Mouse (Mus musculus): ENCODE data around the gene Musk. TPM values are rescaled to one million over a fixed set of nuclear protein-coding genes. Genes with fewer than 3 reads are reported as not detected.

The Musk gene
- polyA plus RNA-seq, 1 experiment from 2014 or later: 0.20 TPM

- no peak for ATAC-seq
- no peaks in the 10 kb centered on the region for H3K9me3 ChIP-seq (replicated peaks; ENCODE audit: control insufficient read depth, low read length, poor library complexity, severe bottlenecking)
- no peak overlapping the region for H3K9ac ChIP-seq (ENCODE audit: low read depth, low read length)
- no peaks in the 10 kb centered on the region for H3K27me3 ChIP-seq (ENCODE audit: control insufficient read depth, insufficient read depth, low read depth, low read length)
- H3K27ac ChIP-seq (ENCODE audit: low read length): no peak overlapping the region
- H3K4me1 ChIP-seq (ENCODE audit: control insufficient read depth, insufficient read depth, low read length): no peaks in the 10 kb centered on the region
- H3K36me3 ChIP-seq (ENCODE audit: control insufficient read depth, insufficient read depth, low read length): no peaks in the 10 kb centered on the region
- no peak overlapping the region for H3K4me2 ChIP-seq (ENCODE audit: low read length)
- H3K4me3 ChIP-seq (ENCODE audit: low read depth, low read length): no peak overlapping the region
- 94% methylated on average over 3 of the region's 3 CpGs for WGBS
Measured at GRCm38 (mm10) chr4:58415537-58415936, 129.8 kb downstream of the Musk start.

GRCm38 (mm10) chr4:58417319-58417718 is 131.6 kb downstream of the Musk start:
- Histone ChIP-seq H3K9me3 (replicated peaks; ENCODE audit: control insufficient read depth, low read length, poor library complexity, severe bottlenecking) (no peaks in the 10 kb centered on the region), H3K4me3 (ENCODE audit: low read depth, low read length) (no peak overlapping the region), H3K4me2 (ENCODE audit: low read length) (no peak overlapping the region), H3K36me3 (ENCODE audit: control insufficient read depth, insufficient read depth, low read length) (no peaks in the 10 kb centered on the region), H3K4me1 (ENCODE audit: control insufficient read depth, insufficient read depth, low read length) (no peaks in the 10 kb centered on the region), H3K27me3 (ENCODE audit: control insufficient read depth, insufficient read depth, low read depth, low read length) (no peaks in the 10 kb centered on the region), H3K27ac (ENCODE audit: low read length) (no peak overlapping the region), H3K9ac (ENCODE audit: low read depth, low read length) (no peak overlapping the region)
- ATAC-seq: no peak
- WGBS: 84% methylated on average over 4 of the region's 4 CpGs

DNA sequence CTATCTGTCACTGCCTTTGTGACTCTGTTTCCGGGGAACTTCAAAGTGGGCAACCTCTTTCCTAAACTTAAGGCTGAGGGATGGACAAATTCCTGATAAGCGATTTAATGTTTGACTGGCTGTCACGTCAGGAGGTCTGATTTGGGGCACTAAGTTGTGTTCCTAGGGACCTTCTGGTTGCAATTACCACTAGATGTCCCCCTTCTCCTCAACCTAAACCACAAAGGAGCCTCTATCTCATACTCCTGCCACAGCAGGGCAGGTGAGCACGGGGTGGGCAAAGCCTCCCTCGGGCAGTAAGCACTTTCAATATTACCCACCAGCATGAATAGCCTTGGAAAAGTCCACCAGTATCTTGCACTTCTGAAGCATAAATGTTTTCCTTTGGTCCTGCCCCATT is 133.5 kb downstream of the Musk start:
- H3K9ac ChIP-seq (ENCODE audit: low read depth, low read length): no peak overlapping the region
- H3K4me2 ChIP-seq (ENCODE audit: low read length): no peak overlapping the region
- H3K36me3 ChIP-seq (ENCODE audit: control insufficient read depth, insufficient read depth, low read length): no peaks in the 10 kb centered on the region
- H3K4me3 ChIP-seq (ENCODE audit: low read depth, low read length): no peak overlapping the region
- ATAC-seq: no peak
- H3K4me1 ChIP-seq (ENCODE audit: control insufficient read depth, insufficient read depth, low read length): no peaks in the 10 kb centered on the region
- WGBS: 57% methylated on average over 5 of the region's 5 CpGs
- no peaks in the 10 kb centered on the region for H3K27me3 ChIP-seq (ENCODE audit: control insufficient read depth, insufficient read depth, low read depth, low read length)
- H3K9me3 ChIP-seq (replicated peaks; ENCODE audit: control insufficient read depth, low read length, poor library complexity, severe bottlenecking): no peaks in the 10 kb centered on the region
- no peak overlapping the region for H3K27ac ChIP-seq (ENCODE audit: low read length)

- Histone ChIP-seq H3K4me2 (ENCODE audit: low read length) (no peak overlapping the region), H3K4me1 (ENCODE audit: control insufficient read depth, insufficient read depth, low read length) (no peaks in the 10 kb centered on the region), H3K4me3 (ENCODE audit: low read depth, low read length) (no peak overlapping the region), H3K27ac (ENCODE audit: low read length) (no peak overlapping the region), H3K9me3 (replicated peaks; ENCODE audit: control insufficient read depth, low read length, poor library complexity, severe bottlenecking) (no peaks in the 10 kb centered on the region), H3K27me3 (ENCODE audit: control insufficient read depth, insufficient read depth, low read depth, low read length) (no peaks in the 10 kb centered on the region), H3K36me3 (ENCODE audit: control insufficient read depth, insufficient read depth, low read length) (no peaks in the 10 kb centered on the region), H3K9ac (ENCODE audit: low read depth, low read length) (no peak overlapping the region)
- 84% methylated on average over 9 of the region's 9 CpGs for WGBS
- no peak for ATAC-seq
Measured at GRCm38 (mm10) chr4:58423276-58423930, 137.6 kb downstream of the Musk start.

Other genes with a start within 250 kb of the Musk start
- gene Svep1, start 79.1 kb upstream of the Musk start, polyA plus RNA-seq (2015; fragmentation: Nextera tagmentation; extraction: Ambion mirVana): 0.51 and 0.94 TPM in 2 replicates